Mouse (Mus musculus) left cerebral cortex, adult 8-10 months (tissue): ENCODE measurements around the gene Gm20458. TPM values are rescaled to one million over a fixed set of nuclear protein-coding genes. Genes with fewer than 3 reads are reported as not detected.
A peak's percentile ranks its signal among the peaks of the same experiment; 100 is the strongest.

Source experiments
- DNase-seq, 2 experiments: peaks; one replicate each; pipeline ENCODE4 v3.0.0; 2022; ENCODE audit warnings: low spot score in 2 of 2
- total RNA-seq, 4 experiments: library from RNA; stranded (reverse); gene quantifications; 2 replicates each; pipeline ENCODE4 v1.2.4; 2022

The Gm20458 gene
- total RNA-seq, 4 experiments from 2014 or later = 4.4 to 15.6 (median 6.3) TPM

- DNase-seq = no peak
Observed at GRCm38 (mm10) chr2:164453047-164453757, 7.6 kb upstream of the Gm20458 start.

- DNase-seq = no peak
Observed at GRCm38 (mm10) chr2:164453887-164454500, 6.8 kb upstream of the Gm20458 start.

GRCm38 (mm10) chr2:164454846-164455245 lies 5.9 kb upstream of the Gm20458 start:
- DNase-seq = peak; percentile 61 to 86

GRCm38 (mm10) chr2:164455421-164456190 lies 5.2 kb upstream of the Gm20458 start:
- no peak for DNase-seq

GRCm38 (mm10) chr2:164456413-164456812 lies 4.4 kb upstream of the Gm20458 start:
- no peak for DNase-seq

GRCm38 (mm10) chr2:164456864-164457300 lies 3.9 kb upstream of the Gm20458 start, which contains the start of gene Sys1:
TSS of gene Sys1 (plus strand) at chr2:164456964.
- DNase-seq = peak; percentile 40 to 59

- no peak for DNase-seq
Observed at GRCm38 (mm10) chr2:164457942-164458341, 2.8 kb upstream of the Gm20458 start.

GRCm38 (mm10) chr2:164458535-164458934 lies 2.2 kb upstream of the Gm20458 start:
- no peak for DNase-seq

GRCm38 (mm10) chr2:164465161-164465560 lies 4.4 kb downstream of the Gm20458 start:
- DNase-seq = no peak

GRCm38 (mm10) chr2:164466787-164467186 lies 6.0 kb downstream of the Gm20458 start:
- no peak for DNase-seq

- DNase-seq = no peak
Observed at GRCm38 (mm10) chr2:164470254-164470653, 9.5 kb downstream of the Gm20458 start.

GRCm38 (mm10) chr2:164473624-164474023 lies 12.9 kb downstream of the Gm20458 start, which contains the start of gene Trp53tg5:
TSS of gene Trp53tg5 (minus strand) at chr2:164473724.
- DNase-seq = no peak

- DNase-seq = peak in 1 of 2 experiments; percentile 78
Observed at GRCm38 (mm10) chr2:164485681-164486257, 25.0 kb downstream of the Gm20458 start, which contains the start of gene Dbndd2. TSS of gene Dbndd2 (plus strand) at chr2:164486106.

GRCm38 (mm10) chr2:164486258-164487114 lies 25.7 kb downstream of the Gm20458 start:
- peak; percentile 64 to 89 for DNase-seq

GRCm38 (mm10) chr2:164487115-164487527 lies 26.4 kb downstream of the Gm20458 start:
- DNase-seq = peak in 1 of 2 experiments; percentile 28

GRCm38 (mm10) chr2:164487812-164488211 lies 27.0 kb downstream of the Gm20458 start:
- peak; percentile 52 to 68 for DNase-seq

- DNase-seq = no peak
Observed at GRCm38 (mm10) chr2:164494126-164494525, 33.4 kb downstream of the Gm20458 start.

GRCm38 (mm10) chr2:164496331-164496730 lies 35.6 kb downstream of the Gm20458 start:
- DNase-seq = no peak

GRCm38 (mm10) chr2:164496847-164497690 lies 36.3 kb downstream of the Gm20458 start, which contains the start of gene Pigt:
TSS of gene Pigt (plus strand) at chr2:164497520.
- peak; percentile 83 for DNase-seq
